Mouse (Mus musculus) adrenal gland, adult 2 months (tissue): ENCODE results near the gene Mycbpap. TPM values are rescaled to one million over a fixed set of nuclear protein-coding genes. Genes with fewer than 3 reads are reported as not detected.
A peak's percentile ranks its signal among the peaks of the same experiment; 100 is the strongest.

Experiments
- DNase-seq: peaks from one replicate; pipeline ENCODE4 v3.0.0; 2021
- long read RNA-seq: library from polyadenylated mRNA; stranded (forward); transcript quantifications from one replicate; pipeline ENCODE4 v2.0.0, GENCODE M21; 2021
- polyA plus RNA-seq: library from polyadenylated mRNA; depleted of rRNA; stranded (reverse); fragments of >200 nt; gene quantifications from 2 replicates; pipeline ENCODE4 v1.2.3, GENCODE M21; 2012; rRNA removed
- total RNA-seq, 2 experiments: library from RNA; stranded (reverse); gene quantifications; 2 replicates each; pipeline ENCODE4 v1.2.3; 2021

The Mycbpap gene
- total RNA-seq, result 1 to 10 TPM; 3.8 to 6.7 TPM
- 0.49 and 0.84 TPM in 2 replicates for polyA plus RNA-seq
- long read RNA-seq, partial matches to known transcripts, result 0 of 3 reads
- long read RNA-seq, other reads (novel, unspliced or antisense), result 0 of 3 reads

- DNase-seq, result peak; percentile 83
Measured at GRCm38 (mm10) chr11:94521219-94521843, at the start of gene Mycbpap. TSS of gene Mycbpap (minus strand) at chr11:94521742.

- peak; percentile 57 for DNase-seq
Measured at GRCm38 (mm10) chr11:94570612-94571011, 49.1 kb upstream of the Mycbpap start.

- DNase-seq, result no peak
Measured at GRCm38 (mm10) chr11:94567326-94567725, 45.8 kb upstream of the Mycbpap start.

- DNase-seq, result no peak
Measured at GRCm38 (mm10) chr11:94566534-94566933, 45.0 kb upstream of the Mycbpap start.

GRCm38 (mm10) chr11:94565151-94565479, 43.6 kb upstream of the Mycbpap start:
- DNase-seq, result no peak

- DNase-seq, result peak; percentile 52
Measured at GRCm38 (mm10) chr11:94564437-94565150, 43.1 kb upstream of the Mycbpap start, which contains the start of gene Chad. TSS of gene Chad (plus strand) at chr11:94565047.

GRCm38 (mm10) chr11:94563821-94564220, 42.3 kb upstream of the Mycbpap start:
- no peak for DNase-seq

GRCm38 (mm10) chr11:94563383-94563782, 41.8 kb upstream of the Mycbpap start:
- no peak for DNase-seq

- no peak for DNase-seq
Measured at GRCm38 (mm10) chr11:94558226-94558625, 36.7 kb upstream of the Mycbpap start.

GRCm38 (mm10) chr11:94550442-94550744, 28.9 kb upstream of the Mycbpap start:
- DNase-seq, result no peak

GRCm38 (mm10) chr11:94549691-94550441, 28.3 kb upstream of the Mycbpap start:
- DNase-seq, result no peak

GRCm38 (mm10) chr11:94548888-94549690, 27.5 kb upstream of the Mycbpap start, which contains the start of gene Rsad1:
TSS of gene Rsad1 (minus strand) at chr11:94549255.
- peak; percentile 96 for DNase-seq

- peak; percentile 81 for DNase-seq
Measured at GRCm38 (mm10) chr11:94548041-94548784, 26.7 kb upstream of the Mycbpap start.

GRCm38 (mm10) chr11:94547271-94547670, 25.7 kb upstream of the Mycbpap start:
- no peak for DNase-seq

- DNase-seq, result no peak
Measured at GRCm38 (mm10) chr11:94546381-94546780, 24.8 kb upstream of the Mycbpap start.

- DNase-seq, result peak; percentile 29
Measured at GRCm38 (mm10) chr11:94544422-94544821, 22.9 kb upstream of the Mycbpap start.

- peak; percentile 96 for DNase-seq
Measured at GRCm38 (mm10) chr11:94543932-94544331, 22.4 kb upstream of the Mycbpap start.

GRCm38 (mm10) chr11:94543344-94543743, 21.8 kb upstream of the Mycbpap start:
- no peak for DNase-seq

- no peak for DNase-seq
Measured at GRCm38 (mm10) chr11:94542400-94542799, 20.9 kb upstream of the Mycbpap start.

GRCm38 (mm10) chr11:94539761-94540160, 18.2 kb upstream of the Mycbpap start:
- no peak for DNase-seq

- peak; percentile 37 for DNase-seq
Measured at GRCm38 (mm10) chr11:94538733-94539292, 17.3 kb upstream of the Mycbpap start.
